Mouse (Mus musculus) left cerebral cortex, adult 18-20 months (tissue): ENCODE data around the gene Lst1. TPM values are rescaled to one million over a fixed set of nuclear protein-coding genes. Genes with fewer than 3 reads are reported as not detected.

Experiments
- DNase-seq, 2 experiments: peaks; one replicate each; pipeline ENCODE4 v3.0.0; 2021 to 2022; ENCODE audit warnings: low spot score in 2 of 2, mixed read lengths in 1 of 2
- total RNA-seq, 2 experiments: library from RNA; stranded (reverse); gene quantifications; 2 replicates each; pipeline ENCODE4 v1.2.3; 2021

Lst1 gene
- total RNA-seq, 2 experiments from 2014 or later: 6.0 to 6.9 TPM

DNA sequence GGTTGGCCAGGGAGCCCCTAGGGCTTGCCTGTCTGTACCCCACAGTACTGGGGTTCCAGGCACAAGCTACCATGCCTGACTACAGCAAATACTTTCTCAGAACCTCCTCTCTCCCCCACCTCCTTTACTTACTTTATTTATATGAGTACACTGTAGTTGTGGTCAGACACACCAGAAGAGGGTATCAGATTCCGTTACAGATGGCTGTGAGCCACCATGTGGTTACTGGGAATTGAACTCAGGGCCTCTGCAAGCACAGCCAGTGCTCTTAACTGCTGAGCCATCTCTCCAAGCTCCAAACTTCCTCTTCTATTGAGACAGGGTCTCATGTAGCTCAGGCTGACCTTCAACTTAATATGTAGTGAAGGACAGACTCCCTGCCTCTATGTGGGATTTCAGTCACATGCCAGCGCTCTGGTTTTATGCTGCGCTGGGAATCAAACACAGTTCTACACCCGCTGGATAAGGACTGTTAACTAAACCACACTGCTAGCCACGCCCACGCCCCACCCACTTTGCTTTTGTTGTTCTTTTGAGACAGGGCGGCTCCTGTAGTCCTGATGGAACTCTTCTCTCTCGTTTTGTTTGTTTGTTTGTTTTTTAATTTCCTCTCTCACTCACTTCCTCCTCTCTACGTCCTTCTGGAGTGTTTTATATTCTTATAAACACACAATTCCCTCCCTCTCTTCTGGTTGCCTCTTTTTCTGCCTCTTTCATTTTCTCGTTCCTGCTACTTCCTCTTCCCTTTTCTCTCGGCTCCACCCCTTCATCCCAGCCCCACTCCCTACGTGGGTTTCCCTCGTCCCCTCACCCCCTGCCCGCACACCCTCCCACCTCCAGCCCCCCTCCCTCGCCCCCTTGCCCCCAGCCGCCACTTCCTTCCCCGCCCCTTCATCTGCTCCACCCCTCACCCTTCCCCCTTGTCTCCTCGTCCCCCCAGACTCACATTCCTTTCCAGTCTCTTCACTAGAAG is 2.3 kb downstream of the Lst1 start:
- DNase-seq: no peak

DNA sequence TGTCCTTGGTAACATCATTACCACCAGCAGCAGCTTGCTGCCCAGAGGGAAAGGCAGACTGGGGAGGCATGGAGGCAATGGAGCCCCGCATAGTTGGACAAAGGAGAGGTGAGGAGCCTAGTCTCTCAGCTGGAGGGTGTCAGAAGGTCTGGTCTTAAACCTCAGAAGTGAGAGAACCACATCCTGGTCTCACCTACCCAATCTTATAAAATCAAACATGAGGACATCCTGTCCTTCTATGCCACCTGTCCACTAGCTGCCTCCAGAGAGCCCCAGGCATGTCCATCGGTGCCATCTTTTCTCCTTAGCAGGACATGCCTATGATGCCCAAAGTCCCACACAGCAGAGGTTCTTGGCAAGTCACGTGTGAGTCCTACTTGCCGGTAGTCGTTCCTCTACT is 8.1 kb downstream of the Lst1 start:
- DNase-seq: no peak

DNA sequence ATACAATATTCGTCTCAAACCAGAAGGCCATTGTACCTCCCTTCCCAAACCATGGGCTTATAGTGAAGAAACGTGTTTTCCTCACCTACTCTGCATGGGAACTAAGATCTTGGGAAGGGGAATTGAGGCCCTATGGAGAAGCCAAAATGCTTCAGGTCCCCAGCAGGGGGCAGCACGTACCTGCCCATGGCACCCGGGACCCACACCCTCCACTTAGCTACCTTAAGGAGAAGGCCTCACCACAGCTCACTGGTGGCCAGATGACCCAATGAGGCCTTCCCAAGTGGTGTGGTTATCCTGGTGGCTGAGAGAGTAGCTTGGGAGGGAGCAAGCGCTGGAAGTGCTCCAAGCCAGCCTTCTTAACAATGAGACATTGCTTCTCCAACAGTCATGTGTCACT is 9.7 kb downstream of the Lst1 start:
- DNase-seq: peak; percentile 44 to 54

DNA sequence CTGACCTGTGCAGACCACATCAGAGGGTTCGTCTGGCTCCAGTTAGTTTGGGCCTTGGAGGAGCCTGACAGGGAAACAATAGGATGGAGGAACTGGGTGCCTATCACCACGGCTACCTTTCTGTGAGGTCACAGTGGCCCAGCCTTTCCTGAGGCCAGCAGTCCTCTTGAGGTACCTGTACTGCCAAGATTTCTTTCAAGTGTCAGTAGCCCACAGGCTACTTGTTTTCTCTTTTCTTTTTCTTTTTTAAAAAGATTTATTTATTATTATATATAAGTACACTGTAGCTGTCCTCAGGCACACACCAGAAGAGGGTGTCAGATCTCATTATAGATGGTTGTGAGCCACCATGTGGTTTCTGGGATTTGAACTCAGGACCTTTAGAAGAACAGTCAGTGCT is 12.3 kb downstream of the Lst1 start, which contains the start of gene Aif1:
TSS of gene Aif1 (minus strand) at position 101 of the 400 bp plus-strand sequence.
- DNase-seq: no peak

DNA sequence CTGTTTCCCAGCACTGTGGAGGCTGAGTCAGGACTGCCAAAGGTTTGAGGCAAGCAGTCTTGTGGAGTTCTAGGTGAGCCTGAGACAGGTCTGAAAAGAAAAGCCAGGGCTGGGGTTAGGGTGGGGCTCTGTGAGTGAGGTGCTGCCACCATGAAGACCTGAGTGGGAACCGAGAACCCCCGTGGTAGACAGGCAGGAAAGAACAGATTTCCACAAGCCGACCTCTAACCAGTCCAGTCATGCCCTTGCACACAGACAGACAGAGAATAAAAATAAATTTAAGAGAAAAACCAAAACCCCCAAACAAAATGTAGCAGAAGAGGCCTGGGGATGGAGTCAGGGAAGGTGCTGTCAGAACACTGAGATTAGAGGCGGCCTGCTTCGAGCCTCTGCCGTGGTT is 12.9 kb downstream of the Lst1 start:
- DNase-seq: no peak

DNA sequence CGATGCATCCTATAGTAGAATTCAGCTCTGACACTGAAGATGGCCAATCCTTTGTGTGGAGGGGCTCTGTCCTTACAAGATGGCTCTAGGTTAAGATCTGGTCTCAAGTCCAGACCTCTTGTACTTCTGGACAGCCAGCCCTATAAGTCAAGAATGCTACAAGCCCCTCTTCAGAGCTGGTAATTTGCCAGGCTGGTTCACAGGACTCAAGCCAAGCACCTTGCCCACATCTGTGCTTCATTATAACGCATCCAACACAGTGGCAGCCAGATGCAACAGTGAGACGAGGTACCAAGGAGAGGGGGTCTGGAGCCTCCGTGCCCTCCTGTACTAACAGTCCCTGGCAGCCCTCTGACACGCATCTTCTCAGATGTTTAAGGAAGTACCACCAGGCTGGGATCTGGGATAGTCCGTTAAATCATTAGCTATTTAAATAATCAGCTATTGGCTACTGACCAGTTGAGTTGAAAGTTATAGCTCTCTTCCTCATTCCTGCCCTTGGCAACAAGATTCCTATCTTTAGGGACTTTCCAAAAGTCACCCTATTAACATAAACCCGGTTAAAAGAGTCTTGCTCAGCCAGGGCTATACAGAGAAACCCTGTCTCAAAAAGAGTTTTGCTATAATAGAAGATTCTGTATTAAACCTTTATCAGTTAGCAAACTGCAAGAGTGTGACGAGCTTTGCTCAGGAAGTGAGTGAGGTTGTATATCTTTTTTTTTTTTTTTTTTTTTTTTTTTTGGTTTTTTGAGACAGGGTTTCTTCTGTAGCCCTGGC is 13.8 kb downstream of the Lst1 start:
- no peak for DNase-seq

DNA sequence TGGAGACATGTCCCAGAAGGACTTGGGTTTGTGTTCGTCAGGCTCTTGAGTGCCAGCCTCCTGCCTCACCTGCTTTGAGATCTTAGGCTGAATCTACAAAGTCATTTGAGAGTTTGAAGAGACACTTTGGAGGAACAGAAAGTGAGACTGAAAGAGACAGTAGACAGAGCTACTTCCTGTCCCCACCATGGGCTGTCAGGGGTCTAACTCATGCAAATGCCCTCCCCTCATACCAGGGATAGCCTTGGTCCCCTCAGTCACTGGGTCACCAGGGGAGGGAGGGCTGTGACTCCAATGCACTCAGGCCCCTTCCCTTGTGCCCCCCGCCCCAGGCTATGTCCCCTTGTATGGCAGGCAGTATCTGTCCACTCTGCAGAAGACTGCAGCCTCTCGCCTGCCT is 14.9 kb downstream of the Lst1 start:
- no peak for DNase-seq

DNA sequence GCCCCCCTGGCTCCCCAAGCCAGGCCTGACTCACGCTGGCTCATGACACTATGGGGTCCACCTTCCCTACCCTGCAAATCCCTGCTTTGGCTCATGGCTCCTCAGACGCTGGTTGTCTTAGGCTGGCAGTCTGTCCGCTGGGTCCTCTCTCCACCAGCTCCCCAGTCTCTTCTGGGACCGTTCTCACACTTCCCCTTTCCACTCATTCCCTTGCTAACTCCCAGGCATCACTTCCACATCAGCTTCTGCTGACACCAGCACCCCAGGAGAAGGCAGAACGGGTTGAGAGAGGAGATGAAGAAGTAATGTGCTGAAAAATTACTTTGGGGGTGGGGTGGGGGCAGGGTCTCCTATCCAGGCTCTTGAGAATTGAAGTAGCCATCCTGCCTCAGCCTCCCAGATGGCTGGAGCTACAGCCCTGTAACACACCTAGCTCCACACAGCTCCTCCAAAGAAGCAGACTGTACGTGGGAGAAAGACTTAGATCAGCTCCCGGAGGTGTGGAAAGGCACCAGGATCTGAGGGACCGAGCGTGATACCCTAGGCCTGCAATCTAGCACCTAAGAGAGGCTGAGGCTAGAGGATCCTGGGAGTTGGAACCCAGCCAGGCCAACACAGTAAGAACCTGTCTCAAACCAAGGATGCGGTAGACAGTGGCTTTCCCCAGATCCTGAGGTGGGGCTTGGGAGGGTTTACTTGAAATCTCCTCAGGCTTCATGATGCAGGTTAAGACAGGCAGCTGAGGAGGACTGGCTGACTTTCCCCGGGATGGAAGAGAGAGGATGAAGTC is 15.6 kb downstream of the Lst1 start:
- peak; percentile 59 to 60 for DNase-seq

DNA sequence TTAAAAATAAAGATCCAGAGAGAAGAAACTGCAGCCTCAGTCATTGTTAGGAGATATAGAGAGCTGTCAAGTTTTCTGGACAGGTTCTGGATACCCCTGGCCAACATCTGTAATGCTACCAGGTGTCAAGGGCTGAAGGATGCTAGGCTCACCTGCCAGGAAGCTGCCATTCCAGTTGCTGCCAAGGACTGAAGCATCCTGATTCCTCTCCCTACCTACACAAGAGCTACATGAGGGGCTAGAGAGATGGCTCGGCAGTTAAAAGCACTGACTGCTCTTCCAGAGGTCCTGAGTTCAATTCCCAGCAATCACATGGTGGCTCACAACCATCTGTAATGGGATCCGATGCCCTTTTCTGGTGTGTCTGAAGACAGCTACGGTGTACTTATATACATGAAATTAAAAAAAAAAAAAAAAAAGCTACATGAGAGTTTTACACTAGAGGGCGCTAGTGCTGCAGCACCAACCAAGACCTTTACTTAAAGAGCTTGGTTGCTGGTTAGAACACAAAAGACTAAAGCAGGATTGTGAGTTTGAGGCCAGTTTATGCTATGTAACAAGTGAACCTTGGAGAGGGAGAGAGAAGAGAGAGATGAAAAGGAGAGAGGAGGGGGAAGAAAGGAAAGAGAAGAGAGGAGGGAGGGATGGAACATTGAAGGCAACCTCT is 19.6 kb downstream of the Lst1 start:
- DNase-seq: no peak

DNA sequence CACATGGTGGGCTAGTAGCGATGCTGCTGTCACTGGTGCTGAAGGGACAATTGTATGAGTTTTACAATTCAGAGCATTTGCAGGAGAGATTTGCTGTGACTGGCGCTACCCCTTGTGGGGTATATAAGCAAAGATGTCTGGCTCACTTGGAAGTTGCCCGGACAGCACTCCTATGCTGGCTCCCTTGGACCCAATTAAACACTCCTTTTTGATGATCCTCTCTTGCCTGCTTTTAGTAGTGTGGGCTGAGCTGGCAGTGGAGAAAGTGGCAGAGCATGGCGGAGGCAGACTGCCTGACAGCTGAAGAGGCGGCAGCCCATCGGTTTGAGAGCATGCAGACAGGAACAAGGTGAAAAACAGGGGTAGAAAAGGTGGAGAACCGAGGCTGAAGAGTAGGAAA is 20.4 kb downstream of the Lst1 start:
- DNase-seq: peak in 1 of 2 experiments; percentile 68

DNA sequence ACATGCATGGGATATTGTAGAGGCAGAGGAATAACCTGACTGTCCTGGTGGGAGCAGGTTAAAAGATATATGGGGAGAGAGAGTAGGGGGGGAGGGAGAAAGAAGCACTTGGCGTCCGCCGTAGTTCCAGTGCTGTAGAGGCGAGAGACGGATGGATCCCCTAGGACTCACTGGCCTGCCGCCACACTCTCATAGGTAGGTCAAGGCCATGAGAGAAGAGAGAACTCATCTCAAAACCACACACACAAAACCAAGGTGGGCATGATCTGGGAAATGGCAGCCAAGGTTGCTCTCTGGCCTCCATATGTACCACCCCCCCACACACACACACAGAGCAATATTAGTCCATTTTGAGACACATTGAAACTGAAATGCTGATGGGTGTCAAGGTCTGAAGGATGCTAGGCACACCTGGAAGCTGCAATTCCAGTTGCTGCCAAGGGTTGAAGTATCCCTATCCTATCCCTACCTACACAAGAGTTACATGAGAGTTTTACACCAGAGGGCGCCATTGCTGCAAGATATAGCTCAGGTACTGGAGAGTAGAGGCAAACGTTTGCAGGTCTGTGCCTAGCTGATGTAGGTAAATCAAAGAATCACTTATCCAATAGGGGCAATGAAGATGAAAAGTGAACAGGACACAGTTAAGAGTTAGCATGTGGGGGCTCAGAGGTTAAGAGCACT is 21.7 kb downstream of the Lst1 start:
- peak; percentile 54 to 73 for DNase-seq

DNA sequence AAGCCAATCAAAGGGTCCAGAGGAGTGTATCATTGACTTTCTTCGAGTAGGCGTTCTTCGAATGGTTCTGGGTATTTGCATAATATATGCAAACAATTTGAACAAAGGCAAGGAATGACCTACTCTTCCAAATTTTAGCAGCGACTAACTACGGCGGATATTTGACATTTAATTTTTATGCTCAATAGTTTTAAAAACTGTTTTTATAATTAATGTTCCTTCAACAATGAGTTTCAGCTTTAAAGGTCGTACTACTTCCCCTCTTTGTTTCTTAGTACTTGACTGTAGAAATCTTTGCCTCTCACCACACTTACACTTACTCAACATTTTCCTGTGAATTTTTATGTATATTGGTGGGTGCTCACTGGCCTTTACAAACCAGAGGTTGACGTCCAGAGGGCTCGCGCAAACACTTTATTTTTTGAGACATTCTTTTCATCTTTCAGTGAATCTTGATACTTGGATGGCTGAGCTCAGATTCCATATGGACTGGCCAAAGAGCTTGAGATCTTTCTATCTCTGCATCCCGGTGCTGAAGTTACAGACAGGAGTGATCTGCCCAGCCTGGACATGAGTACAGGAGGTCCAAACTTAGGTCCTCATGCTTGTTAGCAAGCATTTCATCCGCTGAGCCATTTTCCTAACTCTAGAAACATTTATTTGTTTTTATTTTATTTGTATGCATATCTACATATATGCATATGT is 22.6 kb downstream of the Lst1 start:
- DNase-seq: no peak

DNA sequence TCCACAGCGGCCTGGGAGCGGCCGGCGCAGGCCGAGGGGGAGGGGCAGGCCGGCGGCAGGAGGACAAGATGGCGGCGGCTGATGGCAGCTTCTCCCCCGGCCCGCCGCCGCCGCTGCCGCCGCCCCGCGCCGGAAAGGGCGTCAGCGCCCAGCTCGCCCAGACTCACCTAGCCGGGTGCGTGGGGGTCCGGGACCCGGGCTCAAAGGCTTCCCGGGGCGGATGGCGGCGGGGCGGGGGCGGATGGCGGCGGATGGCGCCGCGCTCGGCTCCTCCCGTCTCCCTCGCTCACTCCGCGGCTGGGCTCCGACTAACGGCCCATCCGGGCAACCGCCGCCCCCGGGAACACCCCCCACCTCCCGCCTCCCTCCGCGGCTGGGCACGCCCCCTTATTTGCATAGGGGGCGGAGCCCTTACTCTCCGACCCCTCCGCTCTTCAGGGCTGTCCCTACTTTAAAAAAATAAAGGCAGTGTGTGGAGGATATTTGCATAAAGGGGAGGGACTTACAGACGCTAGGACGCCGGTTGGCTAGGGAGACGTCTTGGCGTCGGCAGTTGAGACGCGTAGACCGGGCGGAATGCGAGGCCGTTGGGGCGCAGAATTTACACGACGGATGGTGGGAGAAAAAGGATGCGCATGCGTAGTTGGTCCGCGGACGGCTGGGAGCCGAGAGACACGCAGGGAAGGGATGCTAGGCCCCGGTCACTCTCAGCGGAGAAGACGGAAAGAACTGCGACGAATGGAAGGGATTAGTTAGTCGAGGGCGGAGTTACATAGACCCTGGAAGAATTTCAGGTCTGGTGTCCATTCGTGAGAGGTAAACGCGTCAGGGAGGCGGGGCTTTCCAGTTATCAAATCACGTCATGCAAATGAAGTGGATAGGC is 23.4 kb downstream of the Lst1 start, which contains the start of gene Prrc2a:
TSS of gene Prrc2a (minus strand) at position 330 of the 883 bp plus-strand sequence.
- DNase-seq: peak; percentile 98 to 99

DNA sequence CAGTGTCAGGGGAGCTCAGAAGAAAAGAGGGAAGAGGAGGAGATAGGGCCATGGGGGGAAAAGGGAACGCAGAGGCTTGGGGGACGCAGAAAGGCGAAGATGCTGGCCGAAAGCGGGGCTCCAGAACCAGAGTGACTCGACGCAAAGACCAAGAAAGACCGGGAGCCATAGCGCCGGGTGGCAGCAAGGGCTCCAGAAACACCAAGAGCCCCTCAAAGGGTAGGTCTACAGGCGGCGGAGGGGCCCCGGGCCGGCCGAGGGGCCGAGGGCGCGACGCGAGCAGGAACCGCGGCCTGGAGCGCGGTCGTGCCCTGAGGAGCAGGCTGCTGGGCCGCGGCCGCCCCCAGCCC is 24.0 kb downstream of the Lst1 start:
- no peak for DNase-seq

DNA sequence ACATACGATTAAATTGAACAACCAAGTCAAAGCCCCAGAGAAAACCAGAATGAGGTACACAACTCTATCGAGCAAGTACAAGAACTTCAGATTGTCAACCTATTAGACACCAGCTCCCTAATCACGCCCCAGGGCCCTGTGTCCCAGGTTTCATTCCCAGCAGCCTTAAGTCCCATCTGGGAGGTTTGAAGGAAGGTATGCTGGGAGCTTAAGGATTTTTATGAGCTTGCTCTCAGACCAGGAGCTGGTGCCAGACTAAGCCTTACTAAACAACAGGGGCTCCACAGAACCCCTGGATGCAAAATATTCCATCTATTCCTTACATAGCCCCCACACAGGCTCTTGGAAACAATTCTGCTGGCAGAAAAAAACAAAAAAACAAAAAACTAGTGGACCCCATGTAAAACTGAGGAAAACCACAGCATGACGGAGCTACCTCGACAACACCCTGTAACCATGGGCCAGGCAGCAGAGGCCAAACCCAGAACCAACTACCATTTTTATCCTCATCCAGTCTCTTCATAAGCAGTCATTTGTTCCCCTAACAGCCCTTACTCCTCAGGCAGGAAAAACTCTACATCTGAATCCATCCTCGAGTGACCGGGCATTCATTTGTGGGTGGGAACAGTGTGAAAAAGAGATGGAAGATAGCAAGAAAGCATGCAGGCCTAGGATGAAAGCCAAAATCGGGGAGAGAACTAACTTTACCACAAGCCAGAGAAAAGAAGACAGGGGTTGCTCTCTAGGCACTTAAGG is 24.7 kb downstream of the Lst1 start:
- DNase-seq: peak in 1 of 2 experiments; percentile 42

DNA sequence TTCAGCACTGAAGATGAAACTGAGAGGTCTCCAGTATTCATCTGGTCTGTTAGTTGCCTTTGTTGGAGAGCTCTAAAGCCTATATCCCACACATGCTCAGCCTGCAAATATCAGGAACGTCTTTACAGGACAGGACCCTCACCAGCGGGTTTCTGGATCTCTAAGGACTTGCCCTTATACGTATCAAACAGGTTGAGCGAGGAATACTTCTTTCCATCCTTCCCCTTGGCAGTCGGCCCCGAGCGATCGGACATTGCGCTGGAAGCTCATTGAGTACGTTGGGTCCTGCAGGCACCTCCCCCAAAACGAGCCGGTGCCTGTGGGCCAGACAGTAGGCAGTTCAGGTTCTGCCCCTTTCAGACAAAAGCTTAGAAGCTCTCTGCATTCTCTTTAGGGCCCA is 25.5 kb downstream of the Lst1 start:
- DNase-seq: no peak

DNA sequence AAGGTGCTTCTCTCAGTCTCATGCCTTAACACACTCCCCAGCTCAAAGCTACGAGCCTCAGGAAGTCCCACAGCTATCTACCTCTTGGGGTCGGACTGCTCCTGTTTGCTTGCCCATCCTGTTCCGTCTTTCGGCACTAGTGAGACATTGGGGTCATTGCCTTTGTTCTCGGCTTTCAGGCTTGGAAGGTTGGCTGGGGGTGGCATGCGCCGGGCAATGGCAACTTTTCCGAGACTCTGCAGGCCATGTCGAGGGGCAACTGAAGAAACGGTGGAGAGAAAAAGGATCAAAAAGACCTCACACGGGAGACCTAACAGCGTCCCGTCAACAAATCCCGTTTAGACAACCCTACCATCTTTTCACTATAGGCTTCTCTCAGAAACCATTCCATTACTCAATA is 26.1 kb downstream of the Lst1 start:
- no peak for DNase-seq

DNA sequence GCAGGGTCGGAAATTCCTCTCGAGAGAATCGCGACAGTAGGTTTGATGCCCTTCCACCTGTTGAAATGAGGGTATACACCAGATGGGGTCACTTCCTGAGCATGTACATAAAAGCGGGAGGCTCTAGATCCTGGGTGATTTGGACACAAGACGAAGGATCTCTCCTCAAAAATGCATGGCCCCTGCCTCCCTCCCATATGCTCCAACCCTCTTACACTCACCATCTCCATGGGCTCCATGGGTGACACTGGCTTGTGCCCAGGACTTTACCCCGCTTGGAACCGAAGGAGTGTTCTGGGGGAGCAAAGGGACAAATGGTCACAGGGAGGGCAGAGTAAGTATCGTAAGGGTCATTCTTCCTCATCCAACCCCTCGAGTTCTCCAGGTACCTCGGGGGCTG is 26.8 kb downstream of the Lst1 start:
- DNase-seq: no peak
